Mouse (Mus musculus) cerebellum, adult 11 months (tissue): ENCODE results near the gene Dhx16.

Source experiments
- DNase-seq: peaks from one replicate; pipeline ENCODE4 v3.0.0; 2022

Gene Dhx16

GRCm38 (mm10) chr17:35897644-35898573, 18.3 kb downstream of the Dhx16 start:
- peak; percentile 51 for DNase-seq

DNA sequence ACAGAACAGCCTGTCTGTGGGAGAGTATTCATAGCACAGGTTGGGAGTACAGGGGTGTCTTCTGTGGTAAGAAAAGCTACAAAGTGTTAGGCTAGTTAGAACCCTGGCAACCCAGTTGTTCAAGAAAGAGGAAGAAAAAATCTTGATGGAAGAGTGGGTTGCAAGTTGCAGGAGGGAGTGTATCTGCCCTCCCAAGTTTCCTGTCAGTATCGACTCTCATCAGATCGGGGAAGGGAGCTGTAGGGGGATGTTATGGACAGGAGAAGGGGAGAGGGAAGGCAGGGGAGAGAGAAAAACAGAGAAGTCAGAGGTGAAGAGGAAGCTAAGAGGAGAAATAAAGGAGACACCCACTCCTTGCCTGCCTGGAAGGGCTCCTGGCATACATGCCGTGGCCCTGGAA, 21.0 kb downstream of the Dhx16 start:
- no peak for DNase-seq

GRCm38 (mm10) chr17:35903343-35903991, 23.8 kb downstream of the Dhx16 start:
- DNase-seq, result no peak

DNA sequence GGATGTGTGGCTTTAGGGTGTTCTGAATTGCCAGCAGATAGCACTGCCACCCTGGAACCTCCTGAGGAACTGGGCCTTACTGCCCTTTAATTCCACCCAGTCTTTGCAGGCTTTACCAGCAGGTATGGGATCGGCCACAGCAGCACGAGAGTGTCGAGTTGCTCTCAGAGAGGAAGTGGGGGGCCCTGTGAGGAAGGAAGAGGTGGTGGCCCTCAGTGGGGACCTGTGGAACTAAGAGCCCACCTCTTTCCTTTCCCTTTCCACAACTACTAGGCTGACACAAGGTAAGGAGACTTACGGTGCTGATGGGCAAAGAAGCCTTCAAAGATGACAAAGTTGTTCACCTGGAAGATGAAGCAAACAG, 24.4 kb downstream of the Dhx16 start:
- DNase-seq, result no peak

- no peak for DNase-seq
These were observed 26.0 kb downstream of the Dhx16 start for GRCm38 (mm10) chr17:35905587-35905986.

DNA sequence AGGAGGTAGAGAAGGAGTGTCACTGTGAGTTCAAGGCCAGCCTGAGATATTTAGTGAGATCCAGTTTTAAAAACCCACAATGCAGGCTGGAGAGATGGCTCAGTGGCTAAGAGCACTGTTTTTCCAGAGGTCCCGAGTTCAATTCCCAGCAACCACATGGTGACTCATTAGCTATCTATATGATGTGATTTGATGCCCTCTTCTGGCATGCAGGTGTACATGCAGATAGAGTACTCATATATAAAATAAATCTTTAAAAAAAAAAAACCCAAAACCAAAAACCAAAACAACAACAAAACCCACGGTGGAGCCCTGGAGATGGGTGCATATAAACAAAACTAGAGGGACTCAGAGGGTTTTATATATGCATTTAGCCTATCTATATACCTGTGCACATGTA, 28.0 kb downstream of the Dhx16 start:
- DNase-seq, result no peak

GRCm38 (mm10) chr17:35909186-35909918, 29.7 kb downstream of the Dhx16 start:
- DNase-seq, result no peak

GRCm38 (mm10) chr17:35909919-35910369, 30.3 kb downstream of the Dhx16 start, which contains the start of gene Atat1:
Gene Atat1, minus strand, starts transcription at chr17:35910075.
- peak; percentile 83 for DNase-seq

DNA sequence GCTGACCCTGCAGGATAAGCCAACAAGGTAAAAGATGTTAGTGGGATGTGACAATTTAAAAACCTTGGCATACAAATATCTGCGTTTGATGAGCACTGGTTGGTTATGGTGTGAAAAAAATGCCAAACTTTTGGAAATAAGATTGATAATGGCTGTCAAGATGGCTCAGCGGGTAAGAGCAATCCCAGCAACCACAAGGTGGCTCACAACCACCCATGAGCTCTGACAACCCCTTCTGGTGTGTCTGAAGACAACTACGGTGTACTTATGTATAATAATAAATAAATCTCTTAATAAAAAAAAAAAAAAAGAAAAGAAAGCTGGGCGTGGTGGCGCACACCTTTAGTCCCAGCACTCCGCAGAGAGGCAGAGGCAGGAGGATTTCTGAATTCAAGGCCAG, 35.4 kb downstream of the Dhx16 start:
- DNase-seq, result no peak

DNA sequence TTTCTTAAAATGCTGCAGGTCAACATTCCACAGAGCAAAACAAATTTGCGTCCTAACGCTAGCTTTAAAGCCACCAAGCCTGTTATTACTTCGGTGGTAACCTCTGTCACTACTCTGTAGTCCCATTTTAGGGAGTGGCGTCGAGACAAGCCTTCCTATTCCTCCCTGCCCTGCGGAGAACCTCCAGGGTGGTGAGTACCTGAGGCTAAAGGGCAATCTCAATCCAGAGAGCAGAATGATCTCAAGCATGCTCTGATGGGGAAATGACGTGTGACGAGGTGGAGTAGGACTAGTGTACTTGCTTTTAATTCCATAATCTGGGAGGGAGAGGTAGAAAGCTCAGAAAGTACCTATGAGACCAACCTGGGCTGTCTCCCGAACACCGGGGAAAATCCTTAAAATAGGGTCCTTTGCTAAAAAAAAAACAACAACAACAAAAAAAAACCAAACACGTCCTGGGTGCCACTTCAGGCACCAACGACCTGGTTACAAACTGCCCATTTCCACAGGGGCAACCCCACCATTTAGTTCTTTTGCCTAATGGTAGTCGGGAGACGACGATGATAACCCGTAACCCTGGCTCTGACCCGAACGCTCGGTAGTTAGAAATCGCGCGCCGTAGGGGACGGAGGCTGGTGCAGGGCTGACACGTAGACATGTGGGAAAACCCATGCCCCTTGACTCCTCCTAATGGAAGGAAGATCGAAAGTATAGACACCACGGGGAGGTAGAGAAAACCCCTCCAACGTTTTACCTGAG, 36.1 kb downstream of the Dhx16 start:
- no peak for DNase-seq

DNA sequence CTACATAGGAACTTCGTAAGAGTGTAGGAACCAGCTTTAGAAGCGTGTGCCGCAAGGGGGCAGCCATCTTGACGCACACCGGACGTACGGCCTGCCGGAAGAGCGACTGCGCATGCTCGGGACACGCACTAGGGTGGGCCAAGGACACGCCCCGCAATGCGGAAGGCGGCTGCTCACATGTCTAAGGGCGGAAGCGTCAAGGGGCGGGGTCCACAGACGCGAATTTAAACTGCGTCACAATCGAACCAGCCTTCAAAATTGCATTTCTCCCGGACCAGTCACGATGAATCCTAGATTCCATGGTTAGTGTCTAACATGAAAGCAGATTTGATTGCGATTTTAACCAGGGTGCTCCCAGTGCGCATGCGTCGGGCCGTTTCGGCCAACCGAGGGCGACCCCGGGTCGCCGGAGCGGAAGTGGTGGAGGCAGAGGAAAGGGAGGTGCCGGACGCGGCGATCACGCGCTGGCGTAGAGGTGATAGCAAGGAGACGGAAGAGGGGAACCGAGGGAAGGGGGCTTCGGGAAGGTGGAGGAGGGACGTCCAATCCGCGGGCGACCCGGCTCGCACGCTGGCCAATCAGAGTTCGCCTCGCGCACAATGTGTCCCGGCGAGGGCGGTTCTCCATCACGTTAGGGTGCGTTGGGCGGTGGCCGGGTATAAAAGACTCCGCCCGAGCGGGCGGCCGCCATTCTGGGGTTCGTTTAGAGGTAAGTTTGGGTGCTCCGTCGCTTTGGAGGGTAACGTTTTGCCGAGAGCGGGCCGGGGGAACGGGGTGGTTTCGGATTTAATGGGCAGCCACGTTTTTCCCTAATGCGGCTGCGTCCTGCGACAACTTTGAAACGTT, 36.9 kb downstream of the Dhx16 start, which contains the start of the genes Mrps18b and Ppp1r10:
TSS of gene Mrps18b (minus strand) at position 93 of the 846 bp plus-strand sequence.
TSS of gene Ppp1r10 (plus strand) at position 138 of the 846 bp plus-strand sequence.
- peak; percentile 99 for DNase-seq

- DNase-seq, result no peak
These were observed 37.5 kb downstream of the Dhx16 start for GRCm38 (mm10) chr17:35917143-35917462.

GRCm38 (mm10) chr17:35917463-35918251, 38.0 kb downstream of the Dhx16 start:
- DNase-seq, result peak; percentile 65

GRCm38 (mm10) chr17:35918276-35919059, 38.8 kb downstream of the Dhx16 start:
- no peak for DNase-seq

GRCm38 (mm10) chr17:35919060-35919715, 39.6 kb downstream of the Dhx16 start:
- peak; percentile 95 for DNase-seq

DNA sequence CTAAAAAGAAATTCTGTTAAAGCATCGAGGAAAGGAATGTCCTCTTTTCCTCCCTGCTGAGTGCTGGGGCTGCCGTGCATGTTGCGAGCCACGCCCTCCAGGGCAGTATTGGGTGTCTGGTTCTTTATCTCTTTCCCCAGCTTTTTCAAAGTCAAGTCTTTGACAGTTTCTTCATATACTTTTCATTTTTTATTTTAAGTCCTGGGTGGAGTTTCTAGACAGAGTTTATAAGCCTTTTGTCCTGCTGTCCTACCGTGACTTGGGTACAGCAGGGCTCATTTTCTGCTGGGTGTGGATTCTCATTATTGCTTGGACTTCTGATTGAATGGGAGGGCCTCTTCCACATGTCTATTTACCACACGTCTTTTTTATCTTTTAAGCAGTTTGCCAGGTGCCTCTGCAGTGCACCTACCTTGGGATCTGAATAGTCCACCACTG, 40.3 kb downstream of the Dhx16 start:
- DNase-seq, result no peak

- DNase-seq, result no peak
These were observed 40.8 kb downstream of the Dhx16 start for GRCm38 (mm10) chr17:35920384-35920783.

GRCm38 (mm10) chr17:35920862-35921562, 41.4 kb downstream of the Dhx16 start:
- DNase-seq, result no peak

- no peak for DNase-seq
These were observed 42.1 kb downstream of the Dhx16 start for GRCm38 (mm10) chr17:35921710-35922109.
